Mouse (Mus musculus) gastrocnemius, adult 8-10 months (tissue): ENCODE data around the gene Map3k7. TPM values are rescaled to one million over a fixed set of nuclear protein-coding genes. Genes with fewer than 3 reads are reported as not detected.
A peak's percentile ranks its signal among the peaks of the same experiment; 100 is the strongest.

ENCODE experiments used
- DNase-seq, 2 experiments: peaks; one replicate each; pipeline ENCODE4 v3.0.0; 2022; ENCODE audit warnings: low spot score in 2 of 2
- total RNA-seq, 4 experiments: library from RNA; stranded (reverse); gene quantifications; 2 replicates each; pipeline ENCODE4 v1.2.4; 2022

The Map3k7 gene
- 10 to 100 TPM; 43.9 to 67.1 (median 49.4) TPM for total RNA-seq

DNA sequence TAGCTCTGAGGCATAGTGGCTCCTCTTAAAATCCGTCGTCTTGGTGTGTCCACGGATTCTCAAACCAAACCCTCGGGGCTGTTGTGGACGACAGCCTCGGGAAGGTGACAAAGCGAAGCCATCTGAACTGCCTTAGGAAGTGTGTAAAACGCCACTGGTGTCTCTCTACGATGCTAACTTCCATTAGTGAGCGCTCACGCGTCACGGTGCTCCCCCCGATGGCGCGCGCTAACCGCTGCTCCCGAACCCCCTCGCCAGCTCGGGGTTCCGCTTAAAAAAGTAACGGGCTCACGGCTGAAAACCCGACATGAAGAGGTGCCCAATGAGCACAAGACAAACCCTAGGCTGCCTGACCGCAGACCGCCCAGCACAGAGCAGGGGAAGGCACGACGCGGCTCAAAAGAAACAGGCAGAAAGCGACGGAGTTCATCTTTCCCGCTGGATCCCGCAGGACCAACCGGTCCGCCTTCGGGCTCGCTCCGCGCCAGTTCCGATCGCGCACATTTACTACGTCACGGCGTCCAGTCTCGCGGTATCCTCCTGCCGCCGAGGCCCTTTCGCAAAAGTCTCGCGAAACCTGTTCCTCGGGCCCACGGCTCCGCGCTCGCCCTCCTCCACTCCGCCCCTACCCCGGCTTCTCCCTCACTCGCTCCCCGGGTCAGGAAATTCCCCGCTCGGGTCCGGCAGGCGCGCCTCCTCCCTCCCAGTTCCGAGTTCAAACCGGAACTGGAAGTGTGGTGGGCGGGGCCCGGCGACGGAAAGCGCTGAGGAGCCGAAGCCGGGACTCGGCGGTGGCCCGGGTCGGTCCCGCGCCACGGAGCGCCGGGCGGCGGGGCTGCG, at the start of gene Map3k7:
Gene Map3k7 (plus strand): TSS at position 744 of the 840 bp plus-strand sequence.
- DNase-seq: peak; percentile 83 to 84

DNA sequence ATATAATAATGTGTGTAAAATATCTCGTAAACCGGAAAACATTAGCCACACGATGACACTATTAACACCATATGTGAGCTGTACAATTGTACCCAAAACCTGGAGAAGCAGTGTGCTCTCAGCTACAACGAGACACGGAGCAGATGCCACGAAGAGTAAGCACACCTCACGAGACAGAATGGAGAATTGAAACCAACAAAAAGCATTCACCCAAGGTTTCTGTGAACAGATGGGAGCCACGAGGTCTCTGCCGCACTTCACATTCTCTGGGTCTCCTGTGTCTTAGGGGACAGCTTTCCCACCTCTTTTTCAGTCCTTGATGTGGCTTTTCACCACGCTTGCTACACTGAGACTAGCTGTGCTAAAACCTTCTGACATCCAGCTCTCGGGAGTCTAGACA, 48.8 kb upstream of the Map3k7 start:
- no peak for DNase-seq

DNA sequence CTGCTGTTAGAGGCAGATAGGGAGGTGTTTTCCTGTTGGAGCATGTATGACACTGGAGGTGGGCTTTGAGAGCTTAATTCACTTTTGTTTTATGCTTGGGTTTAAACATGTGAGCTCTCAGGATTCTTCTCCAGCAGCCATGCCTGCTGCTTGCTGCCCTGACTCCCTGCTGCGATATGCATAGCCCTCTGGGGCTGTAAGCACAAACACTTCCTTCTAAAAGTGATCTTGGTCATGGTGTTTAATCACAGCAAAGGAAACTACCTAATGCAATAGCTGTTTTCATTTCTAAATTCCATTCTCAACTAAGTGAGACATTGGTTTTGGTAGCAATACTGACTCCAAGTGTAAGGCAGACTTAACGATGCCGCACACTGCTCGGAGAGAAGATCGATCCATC, 45.2 kb upstream of the Map3k7 start:
- no peak for DNase-seq

DNA sequence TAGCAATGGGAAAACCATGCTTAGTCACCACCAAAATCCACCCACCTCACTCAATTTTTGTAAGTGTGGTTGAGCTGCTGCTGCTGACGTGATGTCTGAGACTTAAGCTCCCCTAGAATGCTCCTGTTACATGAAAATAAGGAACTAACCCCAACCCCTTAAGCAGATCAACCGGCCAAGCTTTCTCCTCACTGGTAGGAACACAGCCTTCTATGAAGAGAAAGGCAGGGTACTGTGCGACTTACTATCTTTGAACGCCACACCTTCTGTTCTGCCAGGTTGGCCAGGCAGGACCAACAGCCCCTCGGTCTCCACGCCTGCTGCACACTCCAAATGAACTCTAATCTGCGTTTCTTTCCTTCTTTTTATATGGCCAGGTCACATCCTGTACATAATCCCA, 41.7 kb upstream of the Map3k7 start:
- no peak for DNase-seq

DNA sequence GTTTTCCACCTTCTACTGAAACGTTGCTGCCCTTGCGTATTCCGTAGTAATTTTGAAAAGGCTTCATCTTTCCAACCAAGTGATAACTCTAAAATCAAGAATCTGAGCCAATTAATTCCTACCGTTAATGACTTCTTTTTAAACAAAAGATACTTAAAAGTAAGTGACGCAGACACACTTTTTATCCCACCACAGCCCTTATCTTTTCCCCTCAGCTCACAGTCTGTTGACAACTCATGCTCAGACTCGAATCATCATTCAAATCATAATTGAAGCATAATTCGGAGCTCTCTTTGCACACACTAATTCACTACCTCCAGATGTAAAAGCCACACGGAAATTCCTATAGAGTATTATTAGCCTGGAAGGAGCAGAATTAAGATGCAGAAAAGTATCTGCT, 40.5 kb upstream of the Map3k7 start:
- DNase-seq: no peak

DNA sequence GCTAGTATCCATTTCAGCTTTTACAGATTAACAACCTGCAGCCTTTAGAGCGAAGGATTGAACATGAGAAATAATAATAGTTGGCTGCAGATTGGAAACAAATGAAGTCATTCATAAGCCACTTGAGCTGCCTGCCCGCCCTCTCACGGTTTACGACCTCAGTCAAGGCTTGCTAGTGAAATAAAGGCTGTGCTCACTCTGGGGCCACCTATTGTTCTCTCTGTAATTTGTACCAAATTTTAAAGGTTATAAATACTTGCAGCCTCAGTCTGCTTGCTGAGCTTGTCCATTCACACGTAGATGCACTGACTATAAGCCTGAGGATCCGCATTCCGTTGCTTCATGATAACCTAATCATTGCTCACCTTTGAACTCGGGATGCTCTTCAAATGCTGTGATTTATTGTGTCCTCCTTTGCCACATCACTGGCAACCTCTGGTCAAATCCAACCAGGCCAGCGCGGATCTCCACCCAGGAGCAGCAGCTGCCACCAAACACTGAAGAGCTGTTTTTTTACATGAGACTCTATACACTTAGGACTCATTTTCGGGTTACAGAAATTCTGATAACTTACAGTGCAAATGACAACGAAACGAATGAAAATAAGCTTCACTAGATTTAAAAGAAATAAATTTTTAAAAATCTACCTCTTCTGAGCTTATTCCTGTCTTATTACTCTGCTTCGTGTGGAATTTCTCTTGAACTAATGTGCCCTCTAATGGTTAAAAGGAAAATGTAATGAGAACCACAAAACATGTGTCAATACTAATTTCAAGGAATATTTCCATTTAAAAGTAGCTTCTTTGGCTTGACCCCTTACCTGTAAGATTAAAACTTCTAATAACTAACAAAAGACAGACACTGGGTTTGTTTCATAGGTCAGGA, 39.4 kb upstream of the Map3k7 start:
- no peak for DNase-seq

DNA sequence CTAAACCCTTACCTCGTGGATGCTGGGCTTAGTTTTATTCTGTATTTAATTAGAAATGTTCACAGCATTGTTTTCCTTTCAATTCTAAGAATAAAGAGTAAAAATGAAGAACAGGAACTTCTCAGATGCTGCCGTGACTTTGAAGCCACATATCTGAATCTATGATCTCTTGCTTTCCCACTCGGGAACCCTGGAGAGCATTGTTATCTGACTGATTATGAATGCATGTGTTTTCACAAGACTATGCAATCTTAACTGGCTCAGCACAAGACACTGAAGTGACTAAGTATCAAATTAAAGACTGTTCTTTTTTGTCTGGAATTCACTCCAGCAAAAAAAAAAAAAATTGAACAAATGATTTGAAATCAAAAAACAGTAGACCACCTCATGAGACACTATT, 30.7 kb upstream of the Map3k7 start:
- no peak for DNase-seq

DNA sequence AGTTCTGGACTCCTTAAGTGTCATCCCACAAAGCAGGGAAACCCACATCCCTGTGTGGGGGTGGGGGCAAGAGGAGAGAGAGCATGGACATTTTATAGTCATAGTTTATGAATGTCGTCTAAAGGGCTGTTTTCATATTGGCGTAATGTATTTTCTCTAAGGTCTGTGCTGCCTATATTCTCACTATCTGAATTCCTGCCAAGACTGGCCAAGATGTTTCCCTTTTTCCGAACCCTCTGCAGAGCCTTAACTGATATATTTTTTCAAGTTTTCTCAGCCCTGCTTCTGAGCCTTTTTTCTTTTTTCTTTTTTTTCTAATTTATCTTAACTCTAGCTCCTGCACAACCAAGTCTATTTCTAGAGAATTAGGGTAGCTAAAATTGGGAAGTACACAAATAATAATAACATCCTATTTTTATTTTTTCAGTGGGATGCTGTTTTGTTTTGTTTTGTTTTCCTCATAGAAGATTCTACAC, 28.0 kb upstream of the Map3k7 start:
- DNase-seq: no peak

DNA sequence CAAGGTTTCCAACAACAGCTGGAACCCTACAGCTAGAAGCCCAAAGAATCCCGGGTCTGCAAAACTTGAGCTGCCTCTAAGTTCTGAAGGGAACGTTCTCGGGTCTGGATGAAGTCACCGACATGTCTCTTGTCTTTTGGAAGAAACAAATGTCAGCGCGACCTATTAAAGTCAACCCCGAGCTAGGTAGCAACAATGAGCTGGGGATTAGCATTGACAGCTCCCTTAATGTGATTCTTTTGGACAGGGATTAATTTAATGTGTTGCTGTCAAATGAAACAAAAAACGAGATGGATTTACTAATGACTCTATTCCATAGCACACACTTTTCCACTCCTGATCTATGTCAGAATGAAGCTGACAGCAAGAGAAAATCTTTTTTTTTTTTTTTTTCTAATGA, 27.5 kb upstream of the Map3k7 start:
- DNase-seq: no peak

DNA sequence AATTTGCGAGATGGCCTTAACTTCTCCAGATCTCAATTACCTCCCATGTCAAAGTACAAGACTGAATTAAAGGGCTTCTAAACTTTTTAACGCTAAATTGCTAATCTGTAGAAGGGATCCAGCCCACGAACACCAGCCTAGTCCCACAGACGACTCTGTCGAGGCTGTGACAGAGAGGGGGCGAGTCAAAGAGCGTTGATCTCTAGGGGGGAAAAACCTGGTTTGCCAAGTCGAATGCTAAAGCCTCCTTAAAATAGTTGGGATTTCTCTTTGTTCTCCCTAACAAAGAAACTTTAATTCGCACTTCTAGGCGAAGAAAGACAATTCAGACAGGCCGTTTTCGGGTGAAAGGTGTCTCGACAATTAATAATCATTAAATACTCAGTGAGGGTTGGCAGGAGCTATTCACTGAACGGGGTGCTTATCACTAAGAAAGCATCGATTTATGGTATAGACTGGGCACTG, 27.0 kb upstream of the Map3k7 start:
- no peak for DNase-seq

DNA sequence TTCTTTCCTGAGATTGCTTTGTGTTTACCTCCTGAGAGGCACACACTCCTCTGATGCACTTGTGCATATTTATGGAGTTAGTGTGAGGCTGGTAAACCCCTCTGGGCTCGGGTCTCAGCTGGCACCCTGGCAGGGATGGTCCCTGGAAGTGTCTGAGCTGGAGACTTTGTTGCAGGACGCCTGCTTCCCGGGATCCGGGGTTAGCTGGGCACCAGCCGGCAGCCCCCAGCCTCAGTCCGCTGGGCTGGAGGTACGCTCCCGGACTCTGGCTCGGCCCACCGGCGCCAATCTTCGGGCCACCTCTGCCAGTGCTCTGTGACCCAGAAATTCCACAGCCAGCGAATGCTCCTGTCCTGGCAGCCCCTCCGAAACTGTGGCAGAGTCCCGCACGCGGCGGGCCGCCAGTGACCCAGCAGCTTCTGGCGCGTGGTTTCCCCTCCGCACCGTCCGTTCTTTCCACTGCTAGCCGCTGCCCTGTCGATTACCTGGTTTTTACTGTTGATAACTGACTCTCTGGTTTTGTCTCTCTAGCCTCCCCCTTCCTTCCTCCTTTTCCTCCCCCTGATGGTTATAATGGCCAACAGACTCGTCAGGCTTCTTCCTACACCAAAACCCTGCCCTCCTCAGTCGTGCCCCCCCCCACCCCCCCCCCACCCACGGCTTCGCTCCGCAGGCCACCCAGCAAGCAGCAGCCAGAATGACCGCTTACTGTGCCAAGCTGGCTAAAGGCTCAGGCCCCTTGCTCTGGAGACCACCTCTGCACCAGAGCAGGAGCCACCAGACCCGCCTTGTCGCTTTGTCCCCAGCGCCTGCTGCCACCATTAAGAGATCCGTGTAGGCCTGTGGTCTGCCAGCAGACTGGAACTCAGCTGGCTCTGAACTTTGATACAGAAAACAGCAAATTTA, 26.3 kb upstream of the Map3k7 start:
- no peak for DNase-seq

DNA sequence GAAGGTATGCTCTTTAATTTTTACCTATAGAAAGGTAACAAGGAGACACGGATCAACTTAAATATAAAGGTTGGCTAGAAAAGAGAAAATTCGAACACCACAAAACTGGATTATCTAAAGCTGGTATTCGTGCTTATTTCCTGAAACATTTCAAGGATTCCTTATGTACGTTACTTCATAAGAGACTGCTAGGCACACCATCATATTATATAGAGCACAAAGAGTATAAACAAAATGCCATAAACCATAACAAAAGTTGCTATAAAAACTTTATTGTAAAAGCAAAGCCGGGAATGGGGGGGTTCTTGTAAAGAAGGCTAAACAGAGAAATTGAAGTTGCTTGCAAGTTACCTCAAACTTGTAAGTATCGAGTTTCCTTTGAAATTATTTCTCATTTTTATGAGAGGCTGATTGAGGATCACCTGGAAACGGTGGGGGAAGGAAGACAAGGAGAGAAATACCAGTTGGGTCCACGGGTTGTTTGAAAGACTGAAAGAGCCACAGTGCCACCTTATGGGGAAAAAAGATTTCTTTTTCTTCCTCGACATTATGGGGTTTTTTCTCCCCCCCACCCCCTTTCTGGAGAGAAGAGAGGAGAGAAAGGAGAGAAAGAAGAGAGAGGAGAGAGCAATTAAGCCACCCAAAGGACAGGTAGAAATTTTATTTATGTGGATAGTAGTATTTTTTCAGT, 25.3 kb upstream of the Map3k7 start:
- DNase-seq: no peak

DNA sequence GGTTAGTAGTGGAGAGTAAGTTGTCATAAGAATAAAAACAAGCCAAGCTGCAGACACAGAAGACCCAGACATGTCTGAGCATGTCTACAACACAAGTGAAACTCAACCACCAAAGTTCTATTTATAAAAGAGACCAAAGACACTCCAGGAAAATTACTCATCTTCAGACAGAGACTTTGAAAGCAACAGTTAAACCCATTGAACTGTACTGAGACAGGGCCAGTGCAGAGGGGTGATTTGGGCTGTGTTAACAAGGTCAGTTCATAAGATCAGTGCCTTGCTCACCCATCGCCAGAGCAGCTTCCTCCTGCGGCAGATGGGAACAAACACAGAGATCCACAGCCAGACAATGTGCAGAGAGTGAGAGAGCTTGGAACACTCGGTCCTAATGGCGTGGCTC, 22.3 kb upstream of the Map3k7 start:
- no peak for DNase-seq

DNA sequence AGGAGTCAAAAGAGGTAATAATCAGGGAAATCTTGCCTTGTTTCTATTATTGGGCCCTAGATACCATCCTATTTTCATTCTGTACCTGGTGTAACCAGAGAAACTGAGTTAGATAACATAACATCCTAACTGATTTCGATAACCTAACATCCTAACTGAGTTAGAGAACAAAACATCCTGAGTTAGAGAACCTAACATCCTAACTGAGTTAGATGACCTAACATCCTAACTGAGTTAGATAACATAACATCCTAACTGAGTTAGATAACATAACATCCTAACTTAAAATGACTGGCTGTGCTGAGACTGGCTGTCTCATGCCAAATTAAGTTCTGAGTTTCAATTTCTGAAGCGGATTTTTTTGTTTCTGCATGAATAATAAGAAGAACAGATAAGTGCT, 20.9 kb upstream of the Map3k7 start:
- DNase-seq: no peak

DNA sequence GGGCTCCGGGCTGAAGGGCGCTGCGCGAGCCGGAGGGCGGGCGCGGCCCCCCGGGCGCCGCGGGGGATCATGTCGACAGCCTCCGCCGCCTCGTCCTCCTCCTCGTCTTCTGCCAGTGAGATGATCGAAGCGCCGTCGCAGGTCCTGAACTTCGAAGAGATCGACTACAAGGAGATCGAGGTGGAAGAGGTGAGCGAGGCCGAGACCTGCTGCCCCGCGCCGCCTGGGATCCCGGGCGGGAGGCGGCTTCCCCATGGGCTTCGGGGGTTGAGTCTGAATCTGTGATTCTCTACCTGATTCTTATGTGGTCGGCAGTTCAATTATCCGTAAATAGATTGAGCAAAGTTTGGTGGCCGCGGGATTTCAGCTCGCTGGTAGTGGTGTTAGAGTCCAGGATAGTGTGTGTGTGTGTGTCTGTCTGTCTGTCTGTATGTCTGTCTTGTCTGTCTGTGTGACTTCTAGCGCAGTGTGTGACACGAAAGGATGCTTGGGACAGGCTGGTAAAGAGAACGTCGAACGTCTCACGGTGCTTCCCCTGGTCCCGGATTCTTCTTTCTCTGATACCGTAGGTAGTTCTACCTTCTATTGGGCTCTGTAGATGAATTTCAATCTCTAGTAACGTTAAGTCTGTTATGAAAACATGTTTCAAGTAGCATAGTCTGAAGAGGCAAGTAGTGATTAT, 438 bp downstream of the Map3k7 start:
- DNase-seq: no peak

DNA sequence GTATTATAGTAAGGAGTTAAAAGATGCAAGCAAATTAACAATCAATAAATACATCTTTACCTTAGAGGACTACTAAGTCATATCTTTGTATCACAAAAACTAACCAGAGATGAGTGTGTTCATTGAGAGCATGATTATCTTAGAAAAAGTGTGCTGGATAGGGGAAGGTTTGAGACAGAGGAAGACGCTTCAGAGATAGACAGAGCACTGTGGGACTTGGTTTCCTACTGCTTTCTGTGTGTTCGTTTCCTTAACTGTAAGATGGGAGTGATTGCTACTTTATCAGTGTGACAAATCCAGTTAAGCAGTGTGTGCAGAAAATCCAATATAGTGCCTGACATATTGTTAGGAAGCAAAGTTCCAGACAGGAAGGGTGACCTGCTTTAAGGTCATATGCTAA, 1.3 kb downstream of the Map3k7 start:
- DNase-seq: no peak

DNA sequence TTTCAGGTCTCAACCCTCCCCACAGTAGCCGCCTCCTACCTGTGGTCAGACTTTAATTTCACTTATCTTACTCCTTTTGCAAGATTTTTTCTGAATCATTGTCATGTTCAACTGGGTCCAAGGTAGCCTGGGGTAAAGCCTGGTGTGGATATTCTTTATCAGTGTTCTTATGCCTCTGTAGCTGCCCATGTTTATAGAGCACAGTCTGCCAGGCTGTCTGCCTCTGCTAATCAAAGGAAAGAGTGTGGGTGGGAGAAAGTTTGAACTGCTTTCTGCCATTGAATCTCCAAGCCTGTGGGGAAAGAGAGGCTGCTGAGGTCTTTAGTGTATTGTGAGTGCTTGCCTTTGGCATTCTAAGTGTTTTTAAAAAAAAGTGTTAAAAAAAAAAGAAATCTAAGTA, 7.5 kb downstream of the Map3k7 start:
- DNase-seq: no peak

DNA sequence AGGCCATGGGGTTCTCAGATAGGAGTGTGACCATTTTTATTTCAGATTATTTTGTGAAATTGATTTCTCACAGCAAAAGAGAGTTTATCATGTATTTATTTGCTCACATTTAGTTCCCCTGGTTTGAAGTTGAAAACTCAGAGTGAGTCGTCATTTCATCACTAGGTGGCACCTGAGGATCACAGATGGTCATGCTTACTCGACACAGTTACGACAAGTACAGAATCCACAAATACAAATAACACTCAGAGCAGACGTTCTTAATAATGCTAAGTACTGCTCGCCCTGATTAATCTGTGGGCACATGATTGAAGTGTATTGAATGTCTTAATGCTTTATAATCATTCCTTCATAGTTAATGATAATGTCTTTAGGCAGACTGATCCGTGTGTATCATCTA, 8.3 kb downstream of the Map3k7 start:
- no peak for DNase-seq

DNA sequence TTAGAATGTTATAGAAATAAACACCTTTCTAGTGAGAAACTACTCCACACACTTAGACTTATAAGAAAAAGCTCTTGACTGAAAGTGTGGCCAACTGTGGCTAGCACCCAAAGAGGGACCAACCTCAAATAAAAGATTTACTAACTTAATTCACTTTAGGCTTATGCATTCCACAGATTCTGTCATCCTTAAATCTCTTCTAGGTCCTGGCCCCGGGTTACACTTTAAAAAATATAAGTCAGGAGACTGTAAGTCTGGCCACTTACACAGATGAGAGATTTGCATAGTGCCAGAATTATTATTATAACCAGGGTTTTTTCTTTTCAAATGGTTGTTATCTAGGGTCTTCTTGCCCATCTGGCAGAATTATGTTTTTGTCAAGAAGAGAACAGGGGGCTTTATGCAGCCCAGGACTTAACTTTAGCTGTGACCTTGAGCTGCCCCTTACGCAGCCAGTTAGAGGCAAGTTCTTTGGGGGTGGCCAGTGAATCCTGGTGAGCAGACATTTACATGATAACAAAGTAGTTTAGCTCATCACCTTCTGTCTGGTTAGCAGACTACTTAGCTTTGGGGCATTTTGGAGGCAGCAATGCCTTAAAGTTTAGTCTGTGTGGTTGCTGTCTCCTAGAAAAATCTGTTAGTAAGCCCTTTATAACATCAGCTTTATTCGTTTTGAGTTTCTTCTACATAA, 11.5 kb downstream of the Map3k7 start:
- DNase-seq: no peak

DNA sequence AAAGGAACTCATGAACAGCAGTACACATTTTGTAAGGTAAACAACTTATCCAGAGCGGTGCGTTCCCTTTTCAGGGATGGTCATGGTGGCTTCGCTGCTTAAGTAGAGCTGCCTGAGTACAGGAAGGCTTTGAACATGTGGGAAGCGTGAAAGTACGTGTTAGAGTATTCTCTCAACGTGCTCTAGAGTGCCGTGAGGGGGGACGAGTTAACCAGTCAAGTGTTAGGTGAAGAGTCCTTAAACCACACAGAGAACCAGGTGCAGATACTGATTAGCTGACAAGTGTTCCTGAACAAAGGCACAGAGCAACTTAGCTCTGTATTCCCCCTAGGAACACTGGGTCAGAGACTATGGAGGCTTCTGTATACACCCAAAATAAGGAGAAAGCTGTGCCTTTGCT, 18.0 kb downstream of the Map3k7 start:
- no peak for DNase-seq
